Mouse (Mus musculus): Measurements from ENCODE around the gene Olfr222.

DNA sequence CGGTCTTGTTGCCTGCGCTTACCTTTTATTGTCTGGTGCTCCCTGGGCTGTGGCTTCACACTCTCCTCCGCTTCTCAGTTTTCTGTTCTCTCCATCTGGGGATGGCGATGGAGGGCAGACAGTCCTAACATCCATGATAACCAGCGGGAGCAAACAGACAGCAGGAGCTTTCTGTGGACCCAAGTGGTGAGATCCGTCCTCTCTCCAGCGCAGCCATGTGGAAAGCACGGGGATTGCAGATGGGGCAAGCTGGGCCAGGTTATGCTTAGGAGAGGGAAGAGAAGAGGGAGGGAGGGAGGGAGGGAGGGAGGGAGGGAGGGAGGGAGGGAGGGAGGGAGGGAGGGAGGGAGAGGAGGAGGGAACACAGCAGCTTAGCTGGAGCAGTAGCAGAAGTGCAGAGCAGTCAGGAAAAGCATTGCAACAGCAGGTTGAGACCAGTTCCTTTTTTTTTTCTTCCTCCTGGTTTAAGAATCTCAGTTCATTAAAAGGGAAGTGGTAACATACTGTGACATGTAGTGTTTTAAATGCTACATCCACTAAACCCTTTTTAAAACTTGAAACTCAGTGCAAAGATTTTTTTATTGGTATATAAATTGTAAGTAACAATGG, 49.5 kb downstream of the Olfr222 start, which contains the start of gene Zkscan17:
- TF ChIP-seq EP300 (IDR thresholded peaks at IDR 0.05; ENCODE audit: low read depth) (no peak), CTCF (IDR thresholded peaks at IDR 0.05; ENCODE audit: low read depth) (peak; percentile 14; the same call in 1 of the 2 replicates)
